Mouse (Mus musculus) layer of hippocampus, adult 2 months (tissue): ENCODE results near the gene Golt1b. TPM values are rescaled to one million over a fixed set of nuclear protein-coding genes. Genes with fewer than 3 reads are reported as not detected.

Experiments
- DNase-seq, 2 experiments: peaks; one replicate each; pipeline ENCODE4 v3.0.0; 2022; ENCODE audit warnings: low spot score in 2 of 2
- H3K27ac ChIP-seq: fragments of 200-600 bp; 2 replicates; pipeline ENCODE4 v1.8.1; 2022
- H3K4me3 ChIP-seq: fragments of 200-600 bp; 2 replicates; pipeline ENCODE4 v1.8.1; 2022; ENCODE audit warnings: mild to moderate bottlenecking
- CTCF ChIP-seq: fragments of 200-600 bp; conservative IDR thresholded peaks from 2 replicates; pipeline ENCODE4 v1.8.1; 2022; ENCODE audit warnings: antibody characterized with exemption, mild to moderate bottlenecking, moderate library complexity
- total RNA-seq, 2 experiments: library from RNA; stranded (reverse); gene quantifications; 2 replicates each; pipeline ENCODE4 v1.2.3; 2021

The Golt1b gene
- total RNA-seq, 2 experiments from 2014 or later = 28.6 TPM

- DNase-seq = peak; percentile 35 to 53
- no peak overlapping the region for H3K4me3 ChIP-seq
- peak overlapping the region; percentile 61; the same call in 1 of the 2 replicates for H3K27ac ChIP-seq
- TF ChIP-seq CTCF = no peak
Observed at GRCm38 (mm10) chr6:142394669-142395068, 7.6 kb downstream of the Golt1b start.

GRCm38 (mm10) chr6:142395756-142396155 lies 8.7 kb downstream of the Golt1b start:
- no peak overlapping the region for H3K27ac ChIP-seq
- no peak for DNase-seq
- H3K4me3 ChIP-seq = no peak overlapping the region
- TF ChIP-seq CTCF = no peak

GRCm38 (mm10) chr6:142411140-142411539 lies 24.1 kb downstream of the Golt1b start:
- no peak overlapping the region for H3K4me3 ChIP-seq
- no peak for DNase-seq
- TF ChIP-seq CTCF = no peak
- H3K27ac ChIP-seq = no peak overlapping the region

GRCm38 (mm10) chr6:142412906-142413491 lies 26.0 kb downstream of the Golt1b start, which contains the start of gene Spx:
Gene Spx, plus strand, starts transcription at chr6:142413441.
- DNase-seq = no peak
- H3K27ac ChIP-seq = no peak within 1 kb of the TSS
- H3K4me3 ChIP-seq = no peak within 1 kb of the TSS
- TF ChIP-seq CTCF = no peak

- TF ChIP-seq CTCF = no peak
- no peak for DNase-seq
- Histone ChIP-seq H3K27ac (no peak overlapping the region), H3K4me3 (no peak overlapping the region)
Observed at GRCm38 (mm10) chr6:142413845-142414244, 26.8 kb downstream of the Golt1b start.

GRCm38 (mm10) chr6:142414597-142414996 lies 27.6 kb downstream of the Golt1b start:
- Histone ChIP-seq H3K4me3 (no peak overlapping the region; the same call in 1 of the 2 replicates), H3K27ac (no peak overlapping the region)
- DNase-seq = no peak
- no peak for TF ChIP-seq CTCF

- no peak for TF ChIP-seq CTCF
- no peak overlapping the region for H3K27ac ChIP-seq
- H3K4me3 ChIP-seq = no peak overlapping the region
- no peak for DNase-seq
Observed at GRCm38 (mm10) chr6:142424976-142425375, 38.0 kb downstream of the Golt1b start.

GRCm38 (mm10) chr6:142429072-142429471 lies 42.1 kb downstream of the Golt1b start:
- no peak for DNase-seq
- no peak overlapping the region for H3K4me3 ChIP-seq
- no peak for TF ChIP-seq CTCF
- H3K27ac ChIP-seq = no peak overlapping the region

- no peak for TF ChIP-seq CTCF
- H3K4me3 ChIP-seq = no peak overlapping the region
- DNase-seq = no peak
- H3K27ac ChIP-seq = no peak overlapping the region
Observed at GRCm38 (mm10) chr6:142451381-142451780, 64.4 kb downstream of the Golt1b start.

- Histone ChIP-seq H3K4me3 (no peak overlapping the region), H3K27ac (no peak overlapping the region)
- DNase-seq = no peak
- TF ChIP-seq CTCF = no peak
Observed at GRCm38 (mm10) chr6:142453311-142453710, 66.3 kb downstream of the Golt1b start.

Other genes with a start within 250 kb of the Golt1b start
- gene Slco1a6, start 178.7 kb upstream of the Golt1b start, total RNA-seq = not detected
- gene Iapp, start 88.8 kb upstream of the Golt1b start, total RNA-seq = not detected
- gene Slco1a5, start 64.2 kb upstream of the Golt1b start, total RNA-seq = not detected
- 10 to 100 TPM; 12.8 to 15.7 TPM for gene Pyroxd1, start 41.6 kb upstream of the Golt1b start, total RNA-seq
- gene Recql, start 134 bp upstream of the Golt1b start, total RNA-seq = 10 to 100 TPM; 26.7 to 26.9 TPM
- 1 to 10 TPM; 1.2 to 2.9 TPM for gene Spx, start 26.2 kb downstream of the Golt1b start, total RNA-seq
- under 1 TPM; 0.12 to 0.13 TPM for gene Gys2, start 85.9 kb downstream of the Golt1b start, total RNA-seq
- gene Ldhb, start 120.7 kb downstream of the Golt1b start, total RNA-seq = 100 to 1,000 TPM; 540 to 581 TPM
- gene Kcnj8, start 184.4 kb downstream of the Golt1b start, total RNA-seq = 1 to 10 TPM; 1.7 to 2.3 TPM